Mouse (Mus musculus): ENCODE data around the gene Plxnb1.

DNA sequence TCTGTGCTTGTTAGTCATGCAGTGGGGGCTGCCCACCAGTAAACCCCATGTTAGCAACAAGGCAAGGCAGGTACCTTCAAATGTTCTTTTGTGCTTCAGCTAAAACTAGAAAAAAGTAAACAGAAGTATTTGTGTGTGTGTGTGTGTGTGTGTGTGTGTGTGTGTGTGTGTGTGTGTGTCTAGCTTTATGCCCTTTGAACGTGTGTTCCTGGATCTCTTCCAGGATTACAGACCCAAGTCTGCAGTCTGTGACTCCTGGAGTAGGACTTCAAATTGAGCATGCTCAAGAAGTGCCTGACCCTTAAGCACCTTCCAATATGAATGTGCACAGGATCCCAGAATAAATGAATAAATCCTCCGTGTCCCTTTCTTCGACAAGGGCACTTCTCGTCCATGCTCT lies 31.9 kb downstream of the Plxnb1 start:
- TF ChIP-seq POLR2A (IDR thresholded peaks at IDR 0.05; ENCODE audit: control insufficient read depth, low read depth, low read length), result no peak
- no peak for TF ChIP-seq CTCF (IDR thresholded peaks at IDR 0.05; ENCODE audit: control insufficient read depth, insufficient read depth, insufficient replicate concordance, low read depth, low read length)
